Mouse (Mus musculus) CH12.LX (cell line): ENCODE data around the gene Ttc41. TPM values are rescaled to one million over a fixed set of nuclear protein-coding genes. Genes with fewer than 3 reads are reported as not detected.
A peak's percentile ranks its signal among the peaks of the same experiment; 100 is the strongest.

Experiments
- DNase-seq: peaks from one replicate; pipeline ENCODE4 v3.0.0-alpha.2; 2013; ENCODE audit errors: extremely low read depth
- H3K27ac ChIP-seq: 2 replicates; pipeline ENCODE4 v1.5.1; 2012; ENCODE audit warnings: low read depth, mild to moderate bottlenecking, control low read depth, moderate library complexity; ENCODE audit not compliant: insufficient read depth
- H3K27me3 ChIP-seq: replicated peaks from 2 replicates; pipeline ENCODE3; 2012; ENCODE audit warnings: inconsistent platforms
- H3K36me3 ChIP-seq, 2 experiments: replicated peaks in 1 of 2; 2 replicates each; pipeline versions ENCODE3 to v1.6.1; 2012; ENCODE audit warnings: inconsistent platforms in 1 of 2, low read length in 1 of 2, mild to moderate bottlenecking in 1 of 2, mixed read lengths in 1 of 2, moderate library complexity in 1 of 2; ENCODE audit not compliant: control insufficient read depth in 1 of 2, insufficient read depth in 1 of 2
- H3K4me1 ChIP-seq, 2 experiments: 2 replicates each; pipeline ENCODE4 v1.6.1; 2012; ENCODE audit warnings: inconsistent platforms in 1 of 2, moderate library complexity in 1 of 2; ENCODE audit not compliant: insufficient read depth in 2 of 2, control insufficient read depth in 1 of 2
- H3K4me2 ChIP-seq: 2 replicates; pipeline ENCODE4 v1.6.1; 2012; ENCODE audit warnings: low read depth, mild to moderate bottlenecking, control low read depth; ENCODE audit not compliant: poor library complexity, insufficient read depth, severe bottlenecking
- H3K4me3 ChIP-seq, 3 experiments: fragments of 150-350 bp in 1 of 3; sonication (generic) in 1 of 3; replicated peaks in 1 of 3; 2 replicates each; pipeline versions ENCODE3 to v1.5.1; 2011 to 2012; ENCODE audit warnings: low read depth in 2 of 3, low read length in 2 of 3, mild to moderate bottlenecking in 2 of 3, moderate library complexity in 2 of 3, control low read depth in 1 of 3, improper control_type of control experiment in 1 of 3, inconsistent platforms in 1 of 3, mixed read lengths in 1 of 3; ENCODE audit not compliant: poor library complexity in 1 of 3
- H3K79me2 ChIP-seq: replicated peaks from 2 replicates; pipeline ENCODE4 v1.6.1; 2012; ENCODE audit warnings: mild to moderate bottlenecking, moderate library complexity; ENCODE audit not compliant: control insufficient read depth, poor library complexity, insufficient read depth, severe bottlenecking; ENCODE audit errors: extremely low read depth
- H3K9ac ChIP-seq: 2 replicates; pipeline ENCODE4 v1.6.1; 2012; ENCODE audit warnings: low read depth, mild to moderate bottlenecking, control low read depth, moderate library complexity; ENCODE audit not compliant: insufficient read depth
- H3K9me3 ChIP-seq: replicated peaks from 2 replicates; pipeline ENCODE3; 2012; ENCODE audit warnings: low read length, inconsistent platforms, mixed read lengths
- CHD2 ChIP-seq: IDR thresholded peaks from 2 replicates; pipeline ENCODE4 v1.6.1; 2011; ENCODE audit warnings: low read length, improper control_type of control experiment
- CTCF ChIP-seq, 2 experiments: IDR thresholded peaks in 1 of 2; conservative IDR thresholded peaks in 1 of 2; 2 replicates each; pipeline ENCODE4 v1.5.1; 2011 to 2012; ENCODE audit warnings: low read depth in 2 of 2, low read length in 2 of 2, improper control_type of control experiment in 1 of 2, inconsistent platforms in 1 of 2, mild to moderate bottlenecking in 1 of 2, moderate library complexity in 1 of 2
- EP300 ChIP-seq: IDR thresholded peaks from 2 replicates; pipeline ENCODE4 v1.6.1; 2011; ENCODE audit warnings: low read length, improper control_type of control experiment
- GABPA ChIP-seq: IDR thresholded peaks from 2 replicates; pipeline ENCODE4 v1.6.1; 2012; ENCODE audit warnings: low read depth, low read length, improper control_type of control experiment, inconsistent platforms; ENCODE audit not compliant: insufficient replicate concordance
- HCFC1 ChIP-seq: IDR thresholded peaks from 2 replicates; pipeline ENCODE4 v1.6.1; 2012; ENCODE audit warnings: low read depth, mild to moderate bottlenecking, inconsistent platforms, low read length, improper control_type of control experiment
- IRF4 ChIP-seq: IDR thresholded peaks from 2 replicates; pipeline ENCODE4 v1.6.1; 2014; ENCODE audit warnings: low read depth, mild to moderate bottlenecking, inconsistent platforms, low read length, improper control_type of control experiment
- JUN ChIP-seq: IDR thresholded peaks from 2 replicates; pipeline ENCODE4 v1.6.1; 2011; ENCODE audit warnings: low read depth, mild to moderate bottlenecking, low read length, improper control_type of control experiment, moderate library complexity; ENCODE audit not compliant: insufficient read depth
- JUND ChIP-seq: conservative IDR thresholded peaks from 2 replicates; pipeline ENCODE4 v1.6.1; 2011; ENCODE audit warnings: low read depth, low read length, improper control_type of control experiment
- KAT2A ChIP-seq: IDR thresholded peaks from 2 replicates; pipeline ENCODE4 v1.6.1; 2012; ENCODE audit warnings: low read length, improper control_type of control experiment, inconsistent platforms; ENCODE audit not compliant: insufficient replicate concordance
- MYC ChIP-seq: IDR thresholded peaks from 2 replicates; pipeline ENCODE4 v1.6.1; 2011; ENCODE audit warnings: low read depth, mild to moderate bottlenecking, improper control_type of control experiment, low read length
- NELFE ChIP-seq: IDR thresholded peaks from 2 replicates; pipeline ENCODE4 v1.6.1; 2011; ENCODE audit warnings: low read depth, low read length, improper control_type of control experiment
- POLR2A ChIP-seq: IDR thresholded peaks from 2 replicates; pipeline ENCODE4 v1.6.1; 2011; ENCODE audit warnings: low read depth, mild to moderate bottlenecking, improper control_type of control experiment, low read length
- RAD21 ChIP-seq: IDR thresholded peaks from 2 replicates; pipeline ENCODE4 v1.6.1; 2011; ENCODE audit warnings: low read depth, mild to moderate bottlenecking, low read length, improper control_type of control experiment, moderate library complexity
- SIN3A ChIP-seq: IDR thresholded peaks from 2 replicates; pipeline ENCODE4 v1.6.1; 2012; ENCODE audit warnings: low read length, improper control_type of control experiment, inconsistent platforms
- SMC3 ChIP-seq: IDR thresholded peaks from 2 replicates; pipeline ENCODE4 v1.6.1; 2011; ENCODE audit warnings: low read depth, low read length, improper control_type of control experiment
- TBP ChIP-seq: conservative IDR thresholded peaks from 2 replicates; pipeline ENCODE4 v1.6.1; 2011; ENCODE audit warnings: low read depth, low read length, improper control_type of control experiment
- TCF12 ChIP-seq: IDR thresholded peaks from 2 replicates; pipeline ENCODE4 v1.6.1; 2014; ENCODE audit warnings: low read depth, mild to moderate bottlenecking, inconsistent platforms, low read length, improper control_type of control experiment
- ZC3H11A ChIP-seq: IDR thresholded peaks from 2 replicates; pipeline ENCODE4 v1.6.1; 2012; ENCODE audit warnings: low read depth, mild to moderate bottlenecking, inconsistent platforms, low read length, improper control_type of control experiment
- ZNF384 ChIP-seq: IDR thresholded peaks from 2 replicates; pipeline ENCODE4 v1.6.1; 2012; ENCODE audit warnings: low read depth, low read length, improper control_type of control experiment, inconsistent platforms
- dilution Hi-C: fragments of 300-500 bp; cut with MboI; formaldehyde crosslinking; loops from 2 replicates; pipeline ENCODE4 v1.14.3; 2020; ENCODE audit warnings: low sequenced_read_pairs; ENCODE audit not compliant: extremely low pct_unique_long_range_greater_than_20kb, extremely low pct_ligation_motif_present
- in situ Hi-C: fragments of 300-500 bp; cut with MboI; formaldehyde crosslinking; loops from 3 replicates; pipeline ENCODE4 v1.14.3; 2019; ENCODE audit warnings: low sequenced_read_pairs, low pct_ligation_motif_present, low pct_unique_long_range_greater_than_20kb, mixed read lengths
- polyA plus RNA-seq: library from polyadenylated mRNA; unstranded; fragments of >175 nt; gene quantifications from 2 replicates; pipeline ENCODE4 v1.2.1, GENCODE M21; 2012; ENCODE audit warnings: low read depth; ENCODE audit not compliant: insufficient read length
- total RNA-seq, 2 experiments: library from RNA; depleted of rRNA; stranded (reverse); fragments of 300-350 nt in 1 of 2; fragments of >200 nt in 1 of 2; gene quantifications; 2 replicates each; pipeline ENCODE4 v1.2.3; 2012 to 2014

Ttc41 gene
- total and polyA plus RNA-seq, 3 experiments = 3.6 to 4.4 (median 4.2) TPM

GRCm38 (mm10) chr10:86730823-86731499 is 25.4 kb downstream of the Ttc41 start (continued):
- TF ChIP-seq ZC3H11A = peak; percentile 43; the same call in 1 of the 2 replicates

GRCm38 (mm10) chr10:86731500-86731863 is 25.9 kb downstream of the Ttc41 start:
- no peak overlapping the region for H3K4me3 ChIP-seq
- in situ Hi-C loops (no loop called here), dilution Hi-C loops (no loop called here)
- H3K9ac ChIP-seq = no peak overlapping the region
- no peak for DNase-seq
- no peaks in the 10 kb centered on the region for H3K79me2 ChIP-seq
- peaks cover 4 to 11% of the 10 kb centered on the region in 2 experiments for H3K36me3 ChIP-seq
- peaks cover 7 to 21% of the 10 kb centered on the region in 2 experiments for H3K4me1 ChIP-seq
- no peak overlapping the region for H3K27ac ChIP-seq
- H3K9me3 ChIP-seq = no peaks in the 10 kb centered on the region
- H3K27me3 ChIP-seq = no peaks in the 10 kb centered on the region
- H3K4me2 ChIP-seq = no peak overlapping the region
- TF ChIP-seq ZNF384 (peak; percentile 76), IRF4 (no peak), CTCF (conservative IDR thresholded peaks at IDR 0.05 in 1 of 2, IDR thresholded peaks at IDR 0.05 in 1 of 2; ENCODE audit: low read depth in 2 of 2, low read length in 2 of 2) (no peak)

GRCm38 (mm10) chr10:86735036-86735435 is 29.4 kb downstream of the Ttc41 start:
- Histone ChIP-seq H3K36me3 (peaks cover 4 to 13% of the 10 kb centered on the region in 2 experiments), H3K27me3 (no peaks in the 10 kb centered on the region), H3K9me3 (no peaks in the 10 kb centered on the region), H3K9ac (no peak overlapping the region), H3K4me3 (no peak overlapping the region), H3K79me2 (no peaks in the 10 kb centered on the region), H3K27ac (no peak overlapping the region), H3K4me2 (no peak overlapping the region), H3K4me1 (peaks cover 0 to 5% of the 10 kb centered on the region in 2 experiments; a peak in 1 of 4 replicates)
- in situ Hi-C loops = no loop called here
- DNase-seq = no peak
- no peak for TF ChIP-seq NELFE
- no peak for TF ChIP-seq POLR2A
- TF ChIP-seq ZNF384 = peak; percentile 87
- no peak for TF ChIP-seq CHD2
- no peak for TF ChIP-seq KAT2A
- TF ChIP-seq CTCF (conservative IDR thresholded peaks at IDR 0.05 in 1 of 2, IDR thresholded peaks at IDR 0.05 in 1 of 2; ENCODE audit: low read depth in 2 of 2, low read length in 2 of 2) = peak in 1 of 2 experiments; percentile 61; a peak in 2 of 4 replicates
- TF ChIP-seq MYC = no peak
- no peak for TF ChIP-seq JUN
- no peak for TF ChIP-seq JUND
- TF ChIP-seq HCFC1 = no peak
- peak; percentile 54 for TF ChIP-seq SMC3
- no peak for TF ChIP-seq EP300
- TF ChIP-seq GABPA = no peak
- TF ChIP-seq TCF12 = no peak
- TF ChIP-seq RAD21 = peak; percentile 74
- TF ChIP-seq SIN3A = no peak
- TF ChIP-seq TBP = no peak
- TF ChIP-seq IRF4 = no peak
- dilution Hi-C loops = no loop called here
